In genomic region chr1:131765357-131766001, GRCm38 (mm10) we compare ENCODE assay signal across 8 mouse cellular contexts. TPM values are rescaled to one million over a fixed set of nuclear protein-coding genes. Genes with fewer than 3 reads are reported as not detected.
A peak's percentile ranks its signal among the peaks of the same experiment; 100 is the strongest.
DNase-seq lines count a peak whose midpoint lies in the region; ATAC-seq and TF ChIP-seq lines count a peak whose summit lies in the region.

No protein-coding gene starts in this region.

- TF ChIP-seq CTCF in cortical plate, adult 2 months (IDR thresholded peaks at IDR 0.05; ENCODE audit: extremely low read depth, insufficient read depth, low read length), result peak; percentile 98
- TF ChIP-seq CTCF in intestine, postnatal 0 days (IDR thresholded peaks at IDR 0.05; ENCODE audit: low read depth), result peak; percentile 98

- H3K36me3 ChIP-seq in liver, embryonic 12.5 days, result no peaks in the 10 kb centered on the region
- H3K36me3 ChIP-seq in intestine, postnatal 0 days (ENCODE audit: control insufficient read depth, insufficient read depth), result no peaks in the 10 kb centered on the region
- no peaks in the 10 kb centered on the region for H3K36me3 ChIP-seq in midbrain, embryonic 15.5 days (replicated peaks)

- no peak overlapping the region for H3K27ac ChIP-seq in liver, embryonic 12.5 days
- H3K27ac ChIP-seq in cortical plate, adult 2 months (ENCODE audit: insufficient read depth, low read length), result no peak overlapping the region
- H3K27ac ChIP-seq in intestine, postnatal 0 days (ENCODE audit: low read depth, low read length), result no peak overlapping the region
- no peak overlapping the region for H3K27ac ChIP-seq in midbrain, embryonic 15.5 days

- 9% methylated on average over 11 of the region's 11 CpGs for WGBS in liver, embryonic 12.5 days (ENCODE audit: insufficient replicate concordance)
- 9% methylated on average over 11 of the region's 11 CpGs for WGBS in intestine, postnatal 0 days
- 16% methylated on average over 11 of the region's 11 CpGs for WGBS in midbrain, embryonic 15.5 days

- peak; percentile 67 for DNase-seq in liver
- peak; percentile 57 to 63 for DNase-seq in gastrocnemius, adult 8-10 months (ENCODE audit: low spot score in 2 of 2)
- DNase-seq in left cerebral cortex, postnatal 36 days (ENCODE audit: low spot score in 2 of 2), result peak; percentile 66 to 81
- peak; percentile 39 to 71 for DNase-seq in spleen, adult 18-20 months

- H3K9me3 ChIP-seq in liver, embryonic 12.5 days (replicated peaks), result no peaks in the 10 kb centered on the region
- no peaks in the 10 kb centered on the region for H3K9me3 ChIP-seq in intestine, postnatal 0 days (ENCODE audit: control insufficient read depth)
- H3K9me3 ChIP-seq in midbrain, embryonic 15.5 days, result no peaks in the 10 kb centered on the region

- intact Hi-C loops in left cerebral cortex, postnatal 36 days (cut with DNase I), result loop anchor here (1.0 to 10.0 kb wide), 4 partner anchors 53 to 211 kb away; no protein-coding TSS in a partner anchor

- no peak overlapping the region for H3K9ac ChIP-seq in liver, embryonic 12.5 days
- no peak overlapping the region for H3K9ac ChIP-seq in intestine, postnatal 0 days (ENCODE audit: low read depth, low read length)
- no peak overlapping the region for H3K9ac ChIP-seq in midbrain, embryonic 15.5 days

- H3K4me3 ChIP-seq in liver, embryonic 12.5 days, result no peak overlapping the region
- H3K4me3 ChIP-seq in cortical plate, adult 2 months (ENCODE audit: insufficient read depth, low read length), result no peak overlapping the region
- H3K4me3 ChIP-seq in intestine, postnatal 0 days (ENCODE audit: low read depth, low read length), result no peak overlapping the region
- H3K4me3 ChIP-seq in midbrain, embryonic 15.5 days, result no peak overlapping the region

- H3K4me2 ChIP-seq in liver, embryonic 12.5 days, result no peak overlapping the region
- H3K4me2 ChIP-seq in intestine, postnatal 0 days (replicated peaks; ENCODE audit: low read depth), result no peak overlapping the region
- H3K4me2 ChIP-seq in midbrain, embryonic 15.5 days, result peak overlapping the region; percentile 32; the same call in 1 of the 2 replicates

- ATAC-seq in liver, embryonic 12.5 days, result no peak
- peak; percentile 34 for ATAC-seq in intestine, postnatal 0 days
- ATAC-seq in midbrain, embryonic 15.5 days (replicated peaks), result peak; percentile 65; the same call in 1 of the 2 replicates

- 0 out of 2 replicates have a peak, but pooled peaks cover 4% of the 10 kb centered on the region for H3K27me3 ChIP-seq in liver, embryonic 12.5 days (replicated peaks)
- H3K27me3 ChIP-seq in intestine, postnatal 0 days (replicated peaks; ENCODE audit: control insufficient read depth, insufficient read depth, low read length), result no peaks in the 10 kb centered on the region
- H3K27me3 ChIP-seq in midbrain, embryonic 15.5 days (replicated peaks), result no peaks in the 10 kb centered on the region

- no peak for TF ChIP-seq POLR2A in cortical plate, adult 2 months (IDR thresholded peaks at IDR 0.05; ENCODE audit: extremely low read depth, insufficient read depth, low read length)

- H3K4me1 ChIP-seq in liver, embryonic 12.5 days, result no peaks in the 10 kb centered on the region
- no peaks in the 10 kb centered on the region for H3K4me1 ChIP-seq in cortical plate, adult 2 months (ENCODE audit: control insufficient read depth, insufficient read depth, low read length)
- H3K4me1 ChIP-seq in intestine, postnatal 0 days (replicated peaks; ENCODE audit: control insufficient read depth, insufficient read depth, low read length), result no peaks in the 10 kb centered on the region
- peaks cover 3% of the 10 kb centered on the region; the same call in 1 of the 2 replicates for H3K4me1 ChIP-seq in midbrain, embryonic 15.5 days

RNA-seq across cellular contexts. Expression of gene Slc26a9, which starts 21.7 kb away (rescaled TPM):
- polyA plus RNA-seq in liver, embryonic 12.5 days (2016; fragmentation: Nextera tagmentation; extraction: Ambion mirVana), result not detected in 2 replicates
- polyA plus RNA-seq in cortical plate, adult 2 months (2012; rRNA removed), result 0.02 TPM in 1 of 2 replicates, not detected in the other
- total RNA-seq in gastrocnemius, adult 8-10 months (2022), result not detected
- polyA plus RNA-seq in intestine, postnatal 0 days (2015; fragmentation: Nextera tagmentation; extraction: Ambion mirVana), result 0.03 and 0.67 TPM in 2 replicates
- under 1 TPM; 0.07 to 0.16 TPM for total RNA-seq in left cerebral cortex, postnatal 36 days (2021)
- polyA plus RNA-seq in midbrain, embryonic 15.5 days (2015; fragmentation: Nextera tagmentation; extraction: Ambion mirVana), result 0.05 and 0.08 TPM in 2 replicates

RNA-seq across cellular contexts. Expression of gene Pm20d1, which starts 31.7 kb away (rescaled TPM):
- 2.6 and 2.8 TPM in 2 replicates for polyA plus RNA-seq in liver, embryonic 12.5 days (2016; fragmentation: Nextera tagmentation; extraction: Ambion mirVana)
- polyA plus RNA-seq in cortical plate, adult 2 months (2012; rRNA removed), result 1.4 and 2.1 TPM in 2 replicates
- total RNA-seq in gastrocnemius, adult 8-10 months (2022), result under 1 TPM; 0.40 to 0.51 (median 0.44) TPM
- 17.3 and 19.8 TPM in 2 replicates for polyA plus RNA-seq in intestine, postnatal 0 days (2015; fragmentation: Nextera tagmentation; extraction: Ambion mirVana)
- 1 to 10 TPM; 1.5 to 2.2 TPM for total RNA-seq in left cerebral cortex, postnatal 36 days (2021)
- polyA plus RNA-seq in midbrain, embryonic 15.5 days (2015; fragmentation: Nextera tagmentation; extraction: Ambion mirVana), result 0.22 and 0.29 TPM in 2 replicates
